Comparison of ENCODE assay signal across 8 mouse cellular contexts in genomic region chr8:120004154-120004702, GRCm38 (mm10). TPM values are rescaled to one million over a fixed set of nuclear protein-coding genes. Genes with fewer than 3 reads are reported as not detected.
DNase-seq lines count a peak whose midpoint lies in the region; ATAC-seq and TF ChIP-seq lines count a peak whose summit lies in the region.

No protein-coding gene starts in this region.

- no peak overlapping the region for H3K4me2 ChIP-seq in midbrain, embryonic 13.5 days (replicated peaks)

- no peak overlapping the region for H3K4me3 ChIP-seq in C2C12 (ENCODE audit: insufficient read depth, poor library complexity, severe bottlenecking)
- H3K4me3 ChIP-seq in heart, embryonic 10.5 days, result no peak overlapping the region
- H3K4me3 ChIP-seq in midbrain, embryonic 13.5 days (replicated peaks), result no peak overlapping the region

- peak; percentile 43; the same call in 1 of the 2 replicates for ATAC-seq in midbrain, embryonic 13.5 days
- ATAC-seq in granulocyte monocyte progenitor cell, adult 5-6 weeks (replicated peaks; ENCODE audit: poor library complexity, severe bottlenecking), result no peak

- no peaks in the 10 kb centered on the region for H3K79me3 ChIP-seq in C2C12 (ENCODE audit: low read depth)

- H3ac ChIP-seq in C2C12 (ENCODE audit: control insufficient read depth, insufficient read length, low read depth), result no peak overlapping the region

- WGBS in heart, embryonic 10.5 days, result 41% methylated on average over 14 of the region's 14 CpGs
- WGBS in midbrain, embryonic 13.5 days, result 47% methylated on average over 14 of the region's 14 CpGs

- H3K36me3 ChIP-seq in C2C12 (ENCODE audit: control insufficient read depth, insufficient read depth), result no peaks in the 10 kb centered on the region
- H3K36me3 ChIP-seq in heart, embryonic 10.5 days, result no peaks in the 10 kb centered on the region
- no peaks in the 10 kb centered on the region for H3K36me3 ChIP-seq in midbrain, embryonic 13.5 days

- peak; percentile 30 for DNase-seq in brain, adult 2 months (ENCODE audit: low read depth, low spot score)
- DNase-seq in heart, embryonic 10.5 days (ENCODE audit: low spot score), result peak; percentile 80
- DNase-seq in kidney, adult 8-10 months, result peak; percentile 73 to 83
- DNase-seq in c-Kit-positive CD71-positive TER-119-positive erythroid progenitor cells, embryonic 14.5 days (ENCODE audit: low spot score), result no peak
- no peak for DNase-seq in layer of hippocampus, adult 11-12 months (ENCODE audit: low spot score)

- H3K9ac ChIP-seq in midbrain, embryonic 13.5 days (replicated peaks), result no peak overlapping the region

- peak overlapping the region; percentile 50 for H3K27ac ChIP-seq in heart, embryonic 10.5 days
- no peak overlapping the region for H3K27ac ChIP-seq in midbrain, embryonic 13.5 days

- TF ChIP-seq CTCF in C2C12 (IDR thresholded peaks at IDR 0.05; ENCODE audit: control insufficient read depth, insufficient read depth, insufficient read length), result no peak

- peaks cover 53% of the 10 kb centered on the region for H3K4me1 ChIP-seq in heart, embryonic 10.5 days
- H3K4me1 ChIP-seq in midbrain, embryonic 13.5 days (replicated peaks), result peaks cover 5% of the 10 kb centered on the region; the same call in 1 of the 2 replicates

- peaks cover under 1% of the 10 kb centered on the region for H3K27me3 ChIP-seq in C2C12 (ENCODE audit: control insufficient read depth, insufficient read depth, insufficient read length)
- peaks cover 10% of the 10 kb centered on the region for H3K27me3 ChIP-seq in heart, embryonic 10.5 days (ENCODE audit: insufficient read depth, poor library complexity, severe bottlenecking)
- H3K27me3 ChIP-seq in midbrain, embryonic 13.5 days, result no peaks in the 10 kb centered on the region

- no peaks in the 10 kb centered on the region for H3K9me3 ChIP-seq in heart, embryonic 10.5 days
- no peaks in the 10 kb centered on the region for H3K9me3 ChIP-seq in midbrain, embryonic 13.5 days

- no peaks in the 10 kb centered on the region for H3K79me2 ChIP-seq in C2C12 (ENCODE audit: control insufficient read depth, insufficient read depth)

TF ChIP-seq in C2C12, 6 proteins besides CTCF, POLR2A, EP300 and RAD21:
- TF ChIP-seq MYOD1 (IDR thresholded peaks at IDR 0.05; ENCODE audit: control insufficient read depth, insufficient read length, low read depth) (peak; percentile 79), MAX (IDR thresholded peaks at IDR 0.05) (peak; percentile 47), MYOG (IDR thresholded peaks at IDR 0.05; ENCODE audit: control insufficient read depth, extremely low read depth, insufficient read length) (no peak), CEBPB (IDR thresholded peaks at IDR 0.05; ENCODE audit: low read depth) (peak; percentile 79)

RNA-seq across cellular contexts. Expression of gene Crispld2, which starts 12.0 kb away (rescaled TPM):
- polyA plus RNA-seq in C2C12 (2012; fragmentation: generic; extraction: Trizol), result 0.13 TPM
- 3.2 and 9.7 TPM in 2 replicates for polyA plus RNA-seq in heart, embryonic 10.5 days (2016; fragmentation: Nextera tagmentation; extraction: Ambion mirVana)
- polyA plus RNA-seq in midbrain, embryonic 13.5 days (2015; fragmentation: Nextera tagmentation; extraction: Ambion mirVana), result 1.9 and 2.1 TPM in 2 replicates
- total RNA-seq in granulocyte monocyte progenitor cell, adult 5-6 weeks (2014; fragmentation: Nextera tagmentation), result not detected in 2 replicates
- total RNA-seq in granulocyte monocyte progenitor cell, adult 5-6 weeks (2017), result 0.73 and 1.7 TPM in 2 replicates

Comparison
In these comparisons a context has a peak if more than half of its experiments do, and no peak if none do; other contexts are left out.
1. DNase-seq: peak in brain, adult 2 months (single experiment), heart, embryonic 10.5 days (single experiment) and kidney, adult 8-10 months (2 of 2); none in c-Kit-positive CD71-positive TER-119-positive erythroid progenitor cells, embryonic 14.5 days (single experiment) and layer of hippocampus, adult 11-12 months (single experiment).